Mouse (Mus musculus): ENCODE data around the gene Fap. TPM values are rescaled to one million over a fixed set of nuclear protein-coding genes. Genes with fewer than 3 reads are reported as not detected.

The Fap gene
- polyA plus RNA-seq, 1 experiment = 0.26 TPM

GRCm38 (mm10) chr2:62497333-62498002, 76.4 kb downstream of the Fap start:
- H3K4me3 ChIP-seq (ENCODE audit: extremely low read depth, insufficient read depth, insufficient read length) = no peak overlapping the region
- no peak for DNase-seq (ENCODE audit: low read depth in 1 of 2, low spot score in 2 of 2)
- no peak overlapping the region for H3K27ac ChIP-seq (ENCODE audit: insufficient read depth, low read length)
- WGBS = 85% methylated on average over 5 of the region's 5 CpGs
- H3K27me3 ChIP-seq (ENCODE audit: control insufficient read depth, insufficient read depth, low read length) = no peaks in the 10 kb centered on the region
- no peak for TF ChIP-seq CTCF (IDR thresholded peaks at IDR 0.05; ENCODE audit: extremely low read depth, insufficient read depth, insufficient read length, insufficient replicate concordance)
- TF ChIP-seq POLR2A (IDR thresholded peaks at IDR 0.05; ENCODE audit: low read depth, low read length) = no peak
- no peaks in the 10 kb centered on the region for H3K4me1 ChIP-seq (ENCODE audit: control insufficient read depth, insufficient read depth, insufficient read length)
- no peaks in the 10 kb centered on the region for H3K36me3 ChIP-seq (ENCODE audit: control insufficient read depth, insufficient read depth, low read length)

GRCm38 (mm10) chr2:62495407-62495806, 78.5 kb downstream of the Fap start:
- Histone ChIP-seq H3K36me3 (ENCODE audit: control insufficient read depth, insufficient read depth, low read length) (no peaks in the 10 kb centered on the region), H3K4me1 (ENCODE audit: control insufficient read depth, insufficient read depth, insufficient read length) (no peaks in the 10 kb centered on the region), H3K27me3 (ENCODE audit: control insufficient read depth, insufficient read depth, low read length) (no peaks in the 10 kb centered on the region), H3K4me3 (ENCODE audit: extremely low read depth, insufficient read depth, insufficient read length) (no peak overlapping the region), H3K27ac (ENCODE audit: insufficient read depth, low read length) (no peak overlapping the region)
- WGBS = 88% methylated on average over 4 of the region's 4 CpGs
- no peak for TF ChIP-seq CTCF (IDR thresholded peaks at IDR 0.05; ENCODE audit: extremely low read depth, insufficient read depth, insufficient read length, insufficient replicate concordance)
- no peak for TF ChIP-seq POLR2A (IDR thresholded peaks at IDR 0.05; ENCODE audit: low read depth, low read length)
- no peak for DNase-seq (ENCODE audit: low read depth in 1 of 2, low spot score in 2 of 2)

- TF ChIP-seq POLR2A (IDR thresholded peaks at IDR 0.05; ENCODE audit: low read depth, low read length) (no peak), CTCF (IDR thresholded peaks at IDR 0.05; ENCODE audit: extremely low read depth, insufficient read depth, insufficient read length, insufficient replicate concordance) (no peak)
- 90% methylated on average over 6 of the region's 6 CpGs for WGBS
- no peak for DNase-seq (ENCODE audit: low read depth in 1 of 2, low spot score in 2 of 2)
- no peak overlapping the region for H3K27ac ChIP-seq (ENCODE audit: insufficient read depth, low read length)
- H3K36me3 ChIP-seq (ENCODE audit: control insufficient read depth, insufficient read depth, low read length) = no peaks in the 10 kb centered on the region
- no peaks in the 10 kb centered on the region for H3K27me3 ChIP-seq (ENCODE audit: control insufficient read depth, insufficient read depth, low read length)
- no peaks in the 10 kb centered on the region for H3K4me1 ChIP-seq (ENCODE audit: control insufficient read depth, insufficient read depth, insufficient read length)
- no peak overlapping the region for H3K4me3 ChIP-seq (ENCODE audit: extremely low read depth, insufficient read depth, insufficient read length)
Measured at GRCm38 (mm10) chr2:62489832-62490231, 84.0 kb downstream of the Fap start.

GRCm38 (mm10) chr2:62484906-62485305, 89.0 kb downstream of the Fap start:
- TF ChIP-seq CTCF (IDR thresholded peaks at IDR 0.05; ENCODE audit: extremely low read depth, insufficient read depth, insufficient read length, insufficient replicate concordance) (no peak), POLR2A (IDR thresholded peaks at IDR 0.05; ENCODE audit: low read depth, low read length) (no peak)
- 93% methylated on average over 3 of the region's 3 CpGs for WGBS
- H3K4me3 ChIP-seq (ENCODE audit: extremely low read depth, insufficient read depth, insufficient read length) = no peak overlapping the region
- H3K27ac ChIP-seq (ENCODE audit: insufficient read depth, low read length) = no peak overlapping the region
- no peaks in the 10 kb centered on the region for H3K27me3 ChIP-seq (ENCODE audit: control insufficient read depth, insufficient read depth, low read length)
- H3K36me3 ChIP-seq (ENCODE audit: control insufficient read depth, insufficient read depth, low read length) = no peaks in the 10 kb centered on the region
- no peak for DNase-seq (ENCODE audit: low read depth in 1 of 2, low spot score in 2 of 2)
- H3K4me1 ChIP-seq (ENCODE audit: control insufficient read depth, insufficient read depth, insufficient read length) = no peaks in the 10 kb centered on the region

- Histone ChIP-seq H3K27me3 (ENCODE audit: control insufficient read depth, insufficient read depth, low read length) (no peaks in the 10 kb centered on the region), H3K4me1 (ENCODE audit: control insufficient read depth, insufficient read depth, insufficient read length) (no peaks in the 10 kb centered on the region), H3K27ac (ENCODE audit: insufficient read depth, low read length) (no peak within 1 kb of the TSS), H3K36me3 (ENCODE audit: control insufficient read depth, insufficient read depth, low read length) (no peaks in the 10 kb centered on the region), H3K4me3 (ENCODE audit: extremely low read depth, insufficient read depth, insufficient read length) (no peak within 1 kb of the TSS)
- 91% methylated on average over 9 of the region's 9 CpGs for WGBS
- DNase-seq (ENCODE audit: low read depth in 1 of 2, low spot score in 2 of 2) = no peak
- TF ChIP-seq POLR2A (IDR thresholded peaks at IDR 0.05; ENCODE audit: low read depth, low read length) (no peak), CTCF (IDR thresholded peaks at IDR 0.05; ENCODE audit: extremely low read depth, insufficient read depth, insufficient read length, insufficient replicate concordance) (no peak)
Measured at GRCm38 (mm10) chr2:62483550-62483949, 90.3 kb downstream of the Fap start, which contains the start of gene Gcg. TSS of gene Gcg (minus strand) at chr2:62483650.

- Histone ChIP-seq H3K4me1 (ENCODE audit: control insufficient read depth, insufficient read depth, insufficient read length) (no peaks in the 10 kb centered on the region), H3K27me3 (ENCODE audit: control insufficient read depth, insufficient read depth, low read length) (no peaks in the 10 kb centered on the region), H3K27ac (ENCODE audit: insufficient read depth, low read length) (no peak overlapping the region), H3K4me3 (ENCODE audit: extremely low read depth, insufficient read depth, insufficient read length) (no peak overlapping the region), H3K36me3 (ENCODE audit: control insufficient read depth, insufficient read depth, low read length) (no peaks in the 10 kb centered on the region)
- 90% methylated on average over 9 of the region's 9 CpGs for WGBS
- no peak for DNase-seq (ENCODE audit: low read depth in 1 of 2, low spot score in 2 of 2)
- TF ChIP-seq POLR2A (IDR thresholded peaks at IDR 0.05; ENCODE audit: low read depth, low read length) (no peak), CTCF (IDR thresholded peaks at IDR 0.05; ENCODE audit: extremely low read depth, insufficient read depth, insufficient read length, insufficient replicate concordance) (no peak)
Measured at GRCm38 (mm10) chr2:62480285-62481198, 93.3 kb downstream of the Fap start.

Data from spleen, adult 2 months (tissue).